Mouse (Mus musculus) liver, embryonic 14.5 days (tissue): ENCODE data around the gene Ldah.

ENCODE experiments used
- CTCF ChIP-seq: IDR thresholded peaks from 2 replicates; pipeline ENCODE4 v1.5.1; 2016; ENCODE audit warnings: antibody characterized with exemption, low read depth, control low read depth
- EP300 ChIP-seq: IDR thresholded peaks from 2 replicates; pipeline ENCODE4 v1.6.1; 2016; ENCODE audit warnings: antibody characterized with exemption, low read depth

DNA sequence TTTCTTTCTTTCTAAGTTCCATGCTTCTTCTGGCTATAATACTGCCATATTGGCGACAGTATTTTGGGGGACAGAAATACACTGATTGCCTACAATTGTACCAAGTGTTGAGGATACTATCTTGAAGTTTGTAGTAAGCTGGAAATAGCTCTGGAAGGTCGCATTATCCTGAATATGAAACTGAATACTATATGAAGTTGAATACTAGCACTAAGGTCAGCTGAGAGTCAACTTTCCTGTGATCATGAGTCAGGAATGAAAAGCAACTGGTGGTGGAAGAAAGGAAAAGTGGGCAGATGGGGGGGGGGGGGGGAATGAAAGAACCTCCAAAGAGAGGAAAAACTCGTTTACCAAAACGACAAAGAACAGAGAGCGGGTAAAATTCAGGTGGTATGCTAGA, 329 bp upstream of the Ldah start:
- TF ChIP-seq EP300 (no peak), CTCF (no peak)
